Mouse (Mus musculus): Measurements from ENCODE around the gene Hyou1. TPM values are rescaled to one million over a fixed set of nuclear protein-coding genes. Genes with fewer than 3 reads are reported as not detected.
"Not testable (repeated sequence)": the region's sequence is repeated elsewhere in the genome, so short reads cannot be mapped to it uniquely, and the experiment has no call there.

The Hyou1 gene
- total and polyA plus RNA-seq, 2 experiments from 2014 or later = 17.4 to 95.7 TPM

DNA sequence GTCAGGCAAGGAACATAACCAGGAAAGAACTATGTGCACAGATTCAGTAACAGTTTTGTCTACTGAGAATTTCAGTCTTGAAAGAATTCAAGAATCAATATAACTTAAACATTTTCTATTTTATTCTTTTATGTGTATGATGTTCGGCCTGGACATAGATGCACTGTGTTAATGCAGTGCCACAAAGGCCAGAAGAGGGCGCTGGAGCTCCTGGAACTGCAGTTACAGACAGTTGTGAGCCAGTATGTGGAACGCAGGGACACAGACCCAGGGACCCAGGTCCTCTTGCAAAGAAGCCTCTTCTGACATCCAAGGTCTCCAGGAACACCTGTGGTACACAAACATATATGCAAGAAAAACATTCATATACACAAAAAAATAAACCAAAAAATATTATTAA is 14.8 kb upstream of the Hyou1 start:
- Histone ChIP-seq H3K4me2 (ENCODE audit: low read depth, low read length) (no peak overlapping the region), H3K9me3 (ENCODE audit: low read length) (no peaks in the 10 kb centered on the region), H3K4me1 (ENCODE audit: insufficient read depth, low read length) (peaks cover 6% of the 10 kb centered on the region; the same call in 1 of the 2 replicates), H3K9ac (replicated peaks; ENCODE audit: low read length) (no peak overlapping the region), H3K27ac (no peak overlapping the region), H3K36me3 (ENCODE audit: insufficient read depth, low read length) (peaks cover 3% of the 10 kb centered on the region; the same call in 1 of the 2 replicates), H3K27me3 (ENCODE audit: insufficient read depth, low read length) (no peaks in the 10 kb centered on the region), H3K4me3 (ENCODE audit: low read length) (no peak overlapping the region)
- ATAC-seq (no peak), DNase-seq (ENCODE audit: low spot score) (no peak)
- WGBS = 65% methylated on average over 3 of the region's 3 CpGs
- peak; percentile 33 for TF ChIP-seq CTCF (IDR thresholded peaks at IDR 0.05; ENCODE audit: low read depth)

GRCm38 (mm10) chr9:44373386-44373785 is 5.9 kb upstream of the Hyou1 start:
- no peak for ATAC-seq
- H3K9ac ChIP-seq (replicated peaks; ENCODE audit: low read length) = no peak overlapping the region
- H3K4me3 ChIP-seq (ENCODE audit: low read length) = no peak overlapping the region
- no peaks in the 10 kb centered on the region for H3K9me3 ChIP-seq (ENCODE audit: low read length)
- no peaks in the 10 kb centered on the region for H3K36me3 ChIP-seq (ENCODE audit: insufficient read depth, low read length)
- H3K4me1 ChIP-seq (ENCODE audit: insufficient read depth, low read length) = no peaks in the 10 kb centered on the region
- no peak overlapping the region for H3K27ac ChIP-seq
- no peak for DNase-seq (ENCODE audit: low spot score)
- H3K27me3 ChIP-seq (ENCODE audit: insufficient read depth, low read length) = no peaks in the 10 kb centered on the region
- no peak overlapping the region for H3K4me2 ChIP-seq (ENCODE audit: low read depth, low read length)
- TF ChIP-seq CTCF (IDR thresholded peaks at IDR 0.05; ENCODE audit: low read depth) = no peak

DNA sequence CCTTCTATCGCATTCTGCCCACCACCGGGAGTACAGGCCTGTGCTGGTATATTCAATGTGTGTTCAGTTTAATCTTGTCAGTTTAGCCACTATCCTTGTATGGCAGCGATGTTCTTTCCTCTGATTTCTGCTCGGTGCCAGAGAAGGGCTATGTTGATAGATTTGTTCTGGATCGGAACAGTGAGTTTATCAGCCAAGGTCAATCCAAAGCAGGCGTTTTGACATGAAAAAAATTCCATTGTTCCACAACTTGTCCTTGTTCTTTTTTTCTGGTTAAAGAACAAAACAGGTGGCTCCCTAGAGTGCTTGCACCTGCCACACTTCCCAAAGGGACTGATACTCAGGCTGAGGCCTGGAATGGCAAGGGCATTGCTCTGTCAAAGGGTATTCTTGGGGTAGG is 3.1 kb upstream of the Hyou1 start:
- Histone ChIP-seq H3K4me3 (ENCODE audit: low read length) (no peak overlapping the region), H3K9ac (replicated peaks; ENCODE audit: low read length) (no peak overlapping the region), H3K27ac (no peak overlapping the region), H3K4me1 (ENCODE audit: insufficient read depth, low read length) (peaks cover 9% of the 10 kb centered on the region), H3K9me3 (ENCODE audit: low read length) (no peaks in the 10 kb centered on the region), H3K36me3 (ENCODE audit: insufficient read depth, low read length) (0 out of 2 replicates have a peak, but pooled peaks cover under 1% of the 10 kb centered on the region), H3K4me2 (ENCODE audit: low read depth, low read length) (no peak overlapping the region), H3K27me3 (ENCODE audit: insufficient read depth, low read length) (no peaks in the 10 kb centered on the region)
- TF ChIP-seq CTCF (IDR thresholded peaks at IDR 0.05; ENCODE audit: low read depth) = no peak
- no peak for DNase-seq (ENCODE audit: low spot score)
- WGBS = 91% methylated on average over 6 of the region's 6 CpGs
- ATAC-seq = no peak

- not testable (repeated sequence) for H3K27me3 ChIP-seq (ENCODE audit: insufficient read depth, low read length); DNase-seq (ENCODE audit: low spot score); H3K27ac ChIP-seq; H3K9me3 ChIP-seq (ENCODE audit: low read length); H3K4me2 ChIP-seq (ENCODE audit: low read depth, low read length); H3K9ac ChIP-seq (replicated peaks; ENCODE audit: low read length); ATAC-seq; H3K4me1 ChIP-seq (ENCODE audit: insufficient read depth, low read length); H3K4me3 ChIP-seq (ENCODE audit: low read length)
- peaks cover 13% of the 10 kb centered on the region for H3K36me3 ChIP-seq (ENCODE audit: insufficient read depth, low read length)
- 84% methylated on average over 2 of the region's 2 CpGs for WGBS
Observed at GRCm38 (mm10) chr9:44377335-44377734, 2.0 kb upstream of the Hyou1 start.

GRCm38 (mm10) chr9:44378153-44378730 is 1.0 kb upstream of the Hyou1 start:
- H3K9ac ChIP-seq (replicated peaks; ENCODE audit: low read length) = peak overlapping the region; percentile 96; the same call in 1 of the 2 replicates
- TF ChIP-seq CTCF (IDR thresholded peaks at IDR 0.05; ENCODE audit: low read depth) = no peak
- H3K4me1 ChIP-seq (ENCODE audit: insufficient read depth, low read length) = peaks cover 9% of the 10 kb centered on the region
- H3K36me3 ChIP-seq (ENCODE audit: insufficient read depth, low read length) = peaks cover 22% of the 10 kb centered on the region
- H3K4me2 ChIP-seq (ENCODE audit: low read depth, low read length) = peak overlapping the region; percentile 82
- no peaks in the 10 kb centered on the region for H3K9me3 ChIP-seq (ENCODE audit: low read length)
- WGBS = 88% methylated on average over 5 of the region's 5 CpGs
- H3K4me3 ChIP-seq (ENCODE audit: low read length) = peak overlapping the region; percentile 87
- DNase-seq (ENCODE audit: low spot score) = no peak
- H3K27ac ChIP-seq = peak overlapping the region; percentile 86; the same call in 1 of the 2 replicates
- no peak for ATAC-seq
- H3K27me3 ChIP-seq (ENCODE audit: insufficient read depth, low read length) = no peaks in the 10 kb centered on the region

- Histone ChIP-seq H3K27me3 (ENCODE audit: insufficient read depth, low read length) (no peaks in the 10 kb centered on the region), H3K9me3 (ENCODE audit: low read length) (no peaks in the 10 kb centered on the region), H3K4me1 (ENCODE audit: insufficient read depth, low read length) (peaks cover 9% of the 10 kb centered on the region), H3K9ac (replicated peaks; ENCODE audit: low read length) (peak overlapping the region; percentile 96), H3K27ac (peak overlapping the region; percentile 89), H3K36me3 (ENCODE audit: insufficient read depth, low read length) (peaks cover 36% of the 10 kb centered on the region), H3K4me2 (ENCODE audit: low read depth, low read length) (peak overlapping the region; percentile 82), H3K4me3 (ENCODE audit: low read length) (peak overlapping the region; percentile 87)
- DNase-seq (ENCODE audit: low spot score) (peak; percentile 19), ATAC-seq (peak; percentile 14)
- no peak for TF ChIP-seq CTCF (IDR thresholded peaks at IDR 0.05; ENCODE audit: low read depth)
- WGBS = 8% methylated on average over 15 of the region's 15 CpGs
Observed at GRCm38 (mm10) chr9:44379862-44380261, 572 bp downstream of the Hyou1 start.

DNA sequence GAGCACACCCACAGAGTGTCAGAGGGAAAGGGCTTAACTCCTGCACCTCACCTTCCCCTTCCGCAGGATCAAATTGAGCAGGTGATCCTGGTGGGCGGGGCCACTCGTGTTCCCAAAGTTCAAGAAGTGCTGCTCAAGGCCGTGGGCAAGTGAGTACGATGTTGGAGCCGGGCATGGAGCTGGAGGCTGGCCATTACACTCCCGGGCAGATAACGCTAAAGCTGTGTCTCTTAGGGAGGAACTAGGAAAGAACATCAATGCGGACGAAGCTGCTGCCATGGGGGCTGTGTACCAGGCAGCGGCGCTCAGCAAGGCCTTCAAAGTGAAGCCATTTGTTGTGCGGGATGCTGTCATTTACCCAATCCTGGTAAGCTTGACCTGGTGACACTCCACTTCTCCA is 5.3 kb downstream of the Hyou1 start:
- Histone ChIP-seq H3K27ac (no peak overlapping the region), H3K4me3 (ENCODE audit: low read length) (no peak overlapping the region), H3K9ac (replicated peaks; ENCODE audit: low read length) (no peak overlapping the region), H3K36me3 (ENCODE audit: insufficient read depth, low read length) (peaks cover 78% of the 10 kb centered on the region), H3K4me2 (ENCODE audit: low read depth, low read length) (no peak overlapping the region), H3K4me1 (ENCODE audit: insufficient read depth, low read length) (peaks cover 9% of the 10 kb centered on the region), H3K27me3 (ENCODE audit: insufficient read depth, low read length) (no peaks in the 10 kb centered on the region), H3K9me3 (ENCODE audit: low read length) (no peaks in the 10 kb centered on the region)
- DNase-seq (ENCODE audit: low spot score) (no peak), ATAC-seq (no peak)
- 95% methylated on average over 13 of the region's 13 CpGs for WGBS
- TF ChIP-seq CTCF (IDR thresholded peaks at IDR 0.05; ENCODE audit: low read depth) = no peak
